9 mouse cellular contexts compared by ENCODE assay signal in genomic region chr16:13257528-13257835, GRCm38 (mm10). TPM values are rescaled to one million over a fixed set of nuclear protein-coding genes. Genes with fewer than 3 reads are reported as not detected.
DNase-seq lines count a peak whose midpoint lies in the region; ATAC-seq lines count a peak whose summit lies in the region.
"Had no signal": no experiment of that assay in that cellular context is flagged by ENCODE, and none has a peak within 500 bp of the region (broad histone marks: within the 10 kb centered on the region; RNA-seq: fewer than 3 reads in every experiment).

No protein-coding gene starts in this region.

- peak overlapping the region; percentile 95 for H3K4me3 ChIP-seq in heart, embryonic 15.5 days
- peak overlapping the region; percentile 96 for H3K4me3 ChIP-seq in brown adipose tissue, adult 24 weeks (ENCODE audit: insufficient read depth, low read depth, low read length)
- H3K4me3 ChIP-seq in hindbrain, embryonic 14.5 days (replicated peaks; ENCODE audit: low read length) = peak overlapping the region; percentile 83
- H3K4me3 ChIP-seq in midbrain, embryonic 14.5 days (replicated peaks; ENCODE audit: low read depth, low read length) = peak overlapping the region; percentile 87

- intact Hi-C loops in left cerebral cortex, postnatal 25 days (cut with DNase I) = loop anchor here (1.0 to 2.0 kb wide), 4 partner anchors 53 to 101 kb away; no protein-coding TSS in a partner anchor

- H3K4me2 ChIP-seq in heart, embryonic 15.5 days = peak overlapping the region; percentile 76
- peak overlapping the region; percentile 84 for H3K4me2 ChIP-seq in hindbrain, embryonic 14.5 days (replicated peaks)
- peak overlapping the region; percentile 89 for H3K4me2 ChIP-seq in midbrain, embryonic 14.5 days (ENCODE audit: low read length)

- H3K9ac ChIP-seq in heart, embryonic 15.5 days = peak overlapping the region; percentile 93
- H3K9ac ChIP-seq in hindbrain, embryonic 14.5 days = peak overlapping the region; percentile 79; the same call in 1 of the 2 replicates
- no peak overlapping the region for H3K9ac ChIP-seq in midbrain, embryonic 14.5 days (replicated peaks; ENCODE audit: low read length)

- H3K4me1 ChIP-seq in heart, embryonic 15.5 days (replicated peaks) = peaks cover 38% of the 10 kb centered on the region
- H3K4me1 ChIP-seq in brown adipose tissue, adult 24 weeks (ENCODE audit: control insufficient read depth, insufficient read depth, insufficient read length, low read length) = peaks cover 7% of the 10 kb centered on the region
- peaks cover 9% of the 10 kb centered on the region for H3K4me1 ChIP-seq in hindbrain, embryonic 14.5 days (replicated peaks; ENCODE audit: control insufficient read depth, insufficient read depth, low read length)
- H3K4me1 ChIP-seq in midbrain, embryonic 14.5 days (ENCODE audit: control insufficient read depth, insufficient read depth, low read length) = peaks cover 8% of the 10 kb centered on the region; the same call in 1 of the 2 replicates

- ATAC-seq in heart, embryonic 15.5 days (replicated peaks; ENCODE audit: insufficient number of reproducible peaks, insufficient read depth, low FRiP score, low read depth) = no peak
- no peak for ATAC-seq in hindbrain, embryonic 14.5 days (ENCODE audit: low FRiP score)
- no peak for ATAC-seq in midbrain, embryonic 14.5 days (ENCODE audit: low FRiP score, low TSS enrichment)

- no peaks in the 10 kb centered on the region for H3K27me3 ChIP-seq in heart, embryonic 15.5 days
- no peaks in the 10 kb centered on the region for H3K27me3 ChIP-seq in hindbrain, embryonic 14.5 days (ENCODE audit: control insufficient read depth, insufficient read depth, low read length)
- H3K27me3 ChIP-seq in midbrain, embryonic 14.5 days (ENCODE audit: control insufficient read depth, insufficient read depth, low read length) = no peaks in the 10 kb centered on the region

- no peak for DNase-seq in heart, adult 9 months (ENCODE audit: low spot score in 2 of 2)
- no peak for DNase-seq in hindbrain, embryonic 14.5 days (ENCODE audit: low spot score)
- peak; percentile 3 for DNase-seq in midbrain, embryonic 14.5 days
- no peak for DNase-seq in spleen, postnatal 4 days (ENCODE audit: low spot score in 2 of 2)
- no peak for DNase-seq in thymus, postnatal 25 days
- no peak for DNase-seq in left cerebral cortex, postnatal 25 days (ENCODE audit: low spot score in 2 of 2)

- no peaks in the 10 kb centered on the region for H3K36me3 ChIP-seq in heart, embryonic 15.5 days
- no peaks in the 10 kb centered on the region for H3K36me3 ChIP-seq in hindbrain, embryonic 14.5 days (replicated peaks; ENCODE audit: control insufficient read depth, insufficient read depth)
- H3K36me3 ChIP-seq in midbrain, embryonic 14.5 days (ENCODE audit: control insufficient read depth, insufficient read depth, low read length) = no peaks in the 10 kb centered on the region

- WGBS in heart, embryonic 15.5 days = 18% methylated on average over 5 of the region's 5 CpGs
- WGBS in hindbrain, embryonic 14.5 days = 24% methylated on average over 5 of the region's 5 CpGs
- WGBS in midbrain, embryonic 14.5 days = 39% methylated on average over 5 of the region's 5 CpGs

- no peaks in the 10 kb centered on the region for H3K9me3 ChIP-seq in heart, embryonic 15.5 days (replicated peaks)
- H3K9me3 ChIP-seq in hindbrain, embryonic 14.5 days (ENCODE audit: control insufficient read depth, low read length) = no peaks in the 10 kb centered on the region
- no peaks in the 10 kb centered on the region for H3K9me3 ChIP-seq in midbrain, embryonic 14.5 days (ENCODE audit: control insufficient read depth, low read length)
- H3K9me3 ChIP-seq: G1E had no signal

- H3K27ac ChIP-seq in heart, embryonic 15.5 days = no peak overlapping the region
- H3K27ac ChIP-seq in brown adipose tissue, adult 24 weeks (replicated peaks; ENCODE audit: low read depth, low read length) = 0 out of 2 replicates have a peak overlapping the region, but pooled peaks have one; percentile 6
- no peak overlapping the region for H3K27ac ChIP-seq in hindbrain, embryonic 14.5 days
- no peak overlapping the region for H3K27ac ChIP-seq in midbrain, embryonic 14.5 days (replicated peaks; ENCODE audit: low read depth, low read length)

RNA-seq across cellular contexts. Expression of gene Mrtfb, which starts 1.2 kb away (rescaled TPM):
- 14.0 and 15.5 TPM in 2 replicates for polyA plus RNA-seq in heart, embryonic 15.5 days (2015; fragmentation: Nextera tagmentation; extraction: Ambion mirVana)
- polyA plus RNA-seq in brown adipose tissue, adult 24 weeks (2012; ENCODE audit: insufficient read depth, insufficient read length, missing spikeins) = 7.1 and 8.3 TPM in 2 replicates
- 14.6 and 15.4 TPM in 2 replicates for polyA plus RNA-seq in hindbrain, embryonic 14.5 days (2014; fragmentation: Nextera tagmentation; extraction: Ambion mirVana)
- 13.0 and 14.9 TPM in 2 replicates for polyA plus RNA-seq in midbrain, embryonic 14.5 days (2014; fragmentation: Nextera tagmentation; extraction: Ambion mirVana)
- total RNA-seq in left cerebral cortex, postnatal 25 days (2021) = 100 to 1,000 TPM; 182 to 185 TPM
